Mouse (Mus musculus): ENCODE measurements around the gene Gm21721. TPM values are rescaled to one million over a fixed set of nuclear protein-coding genes. Genes with fewer than 3 reads are reported as not detected.

Gene Gm21721
- not detected in 2 replicates for polyA plus RNA-seq (2012; rRNA removed)

DNA sequence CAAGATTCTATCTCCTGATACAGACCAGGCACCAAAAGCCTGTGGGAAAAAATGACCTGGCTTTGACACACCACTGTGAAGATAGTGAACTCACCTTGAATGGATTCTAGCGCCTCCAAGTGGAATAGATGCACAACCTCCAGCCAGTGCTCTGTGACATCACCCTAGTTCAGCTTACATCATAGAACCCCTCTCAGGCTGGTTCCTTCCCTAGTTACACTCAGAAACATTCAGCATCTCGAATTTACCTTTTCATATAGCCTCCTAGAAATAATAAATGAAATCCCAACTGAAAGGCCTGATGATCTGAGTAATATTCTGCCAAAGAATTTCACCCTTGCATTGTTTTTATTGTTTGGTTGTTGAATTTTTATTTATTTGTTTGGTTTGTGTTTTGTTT is at the start of gene Gm21721:
Gene Gm21721 (minus strand): TSS at position 101 of the 400 bp plus-strand sequence.

Other genes with a start within 250 kb of the Gm21721 start
- not detected in 2 replicates for gene Gm21292, start 68.3 kb downstream of the Gm21721 start, polyA plus RNA-seq (2012; rRNA removed)
- not detected in 2 replicates for gene Gm21812, start 145.0 kb upstream of the Gm21721 start, polyA plus RNA-seq (2012; rRNA removed)
- not detected in 2 replicates for gene Gm21874, start 214.0 kb upstream of the Gm21721 start, polyA plus RNA-seq (2012; rRNA removed)

Measured in liver, embryonic 14 days (tissue).